Mouse (Mus musculus) megakaryocyte, embryonic 14.5 days (primary cell): Measurements from ENCODE around the gene Rora. TPM values are rescaled to one million over a fixed set of nuclear protein-coding genes. Genes with fewer than 3 reads are reported as not detected.

ENCODE experiments used
- H3K27me3 ChIP-seq: replicated peaks from 2 replicates; pipeline ENCODE3; 2012; ENCODE audit warnings: inconsistent platforms
- H3K36me3 ChIP-seq: replicated peaks from 2 replicates; pipeline ENCODE3; 2012; ENCODE audit warnings: low read length, inconsistent platforms, mixed read lengths
- H3K4me1 ChIP-seq: 2 replicates; pipeline ENCODE4 v1.6.1; 2012; ENCODE audit warnings: inconsistent platforms
- H3K4me3 ChIP-seq: replicated peaks from 2 replicates; pipeline ENCODE3; 2012; ENCODE audit warnings: moderate library complexity, mild to moderate bottlenecking, inconsistent platforms
- H3K9me3 ChIP-seq: 2 replicates; pipeline ENCODE4 v1.6.1; 2012; ENCODE audit warnings: inconsistent platforms
- FLI1 ChIP-seq: IDR thresholded peaks from 2 replicates; pipeline ENCODE4 v1.6.1; 2012; ENCODE audit warnings: low read length, inconsistent platforms, mixed read lengths
- GATA1 ChIP-seq: IDR thresholded peaks from 3 replicates; pipeline ENCODE4 v1.6.1; 2012; ENCODE audit warnings: mixed read lengths, low read length, inconsistent platforms, borderline replicate concordance
- polyA plus RNA-seq: library from polyadenylated mRNA; stranded (reverse); fragments of >175 nt; gene quantifications from 2 replicates; pipeline ENCODE4 v1.2.3, GENCODE M21; 2012; ENCODE audit warnings: low replicate concordance; ENCODE audit not compliant: insufficient read depth

Gene Rora
- polyA plus RNA-seq, 1 experiment = 2.5 TPM

DNA sequence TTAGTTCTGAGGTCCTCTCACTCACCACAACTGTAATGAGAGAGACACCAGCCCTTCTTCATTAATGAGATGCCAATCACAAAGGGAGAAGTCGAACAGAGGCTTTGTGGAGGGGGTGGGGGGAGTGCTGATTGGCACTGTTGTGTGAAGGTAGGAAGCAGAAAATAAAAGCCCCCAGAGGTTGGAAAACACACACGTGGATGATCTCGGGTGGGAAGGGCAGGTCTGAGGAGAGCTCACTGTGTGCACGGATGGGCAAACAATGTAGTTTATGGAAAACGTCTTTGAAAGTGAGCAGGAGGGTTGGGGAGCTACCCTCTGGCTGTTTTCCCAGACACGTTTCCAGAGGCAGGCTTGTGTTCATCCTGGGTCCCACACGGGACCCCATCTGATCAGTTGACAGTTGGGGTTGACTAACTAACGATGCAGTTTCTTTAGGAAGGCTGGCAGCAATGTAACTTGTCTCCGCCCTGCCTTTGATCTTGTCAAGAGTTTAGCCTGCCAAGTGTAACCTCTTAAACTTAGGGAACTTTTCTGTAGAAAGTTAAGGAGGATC is 460.9 kb downstream of the Rora start:
- Histone ChIP-seq H3K9me3 (no peaks in the 10 kb centered on the region), H3K4me1 (peaks cover 4% of the 10 kb centered on the region), H3K36me3 (no peaks in the 10 kb centered on the region), H3K27me3 (no peaks in the 10 kb centered on the region), H3K4me3 (no peak overlapping the region)
- TF ChIP-seq FLI1 (no peak), GATA1 (no peak)

DNA sequence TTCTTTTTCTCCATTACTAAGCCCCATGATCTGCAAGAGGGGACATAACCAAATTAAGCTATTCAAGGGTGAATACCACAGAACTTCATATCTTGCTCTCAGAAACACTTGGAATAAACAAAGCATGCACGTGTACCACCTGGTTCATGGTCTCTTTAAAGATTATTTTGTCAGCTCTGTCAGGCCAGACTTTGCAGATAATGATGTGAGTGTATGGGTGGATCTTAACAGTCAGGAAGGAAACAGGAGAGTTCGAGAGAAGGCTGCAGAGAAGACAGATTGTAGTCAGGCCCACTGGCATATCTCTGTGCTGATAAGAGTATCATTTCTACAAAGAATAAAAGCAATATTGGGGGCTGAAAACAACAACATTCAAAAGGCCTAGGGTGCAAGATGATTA is 463.2 kb downstream of the Rora start:
- Histone ChIP-seq H3K9me3 (no peaks in the 10 kb centered on the region), H3K4me3 (no peak overlapping the region), H3K36me3 (no peaks in the 10 kb centered on the region), H3K27me3 (peaks cover 4% of the 10 kb centered on the region), H3K4me1 (no peaks in the 10 kb centered on the region)
- TF ChIP-seq FLI1 (no peak), GATA1 (no peak)

DNA sequence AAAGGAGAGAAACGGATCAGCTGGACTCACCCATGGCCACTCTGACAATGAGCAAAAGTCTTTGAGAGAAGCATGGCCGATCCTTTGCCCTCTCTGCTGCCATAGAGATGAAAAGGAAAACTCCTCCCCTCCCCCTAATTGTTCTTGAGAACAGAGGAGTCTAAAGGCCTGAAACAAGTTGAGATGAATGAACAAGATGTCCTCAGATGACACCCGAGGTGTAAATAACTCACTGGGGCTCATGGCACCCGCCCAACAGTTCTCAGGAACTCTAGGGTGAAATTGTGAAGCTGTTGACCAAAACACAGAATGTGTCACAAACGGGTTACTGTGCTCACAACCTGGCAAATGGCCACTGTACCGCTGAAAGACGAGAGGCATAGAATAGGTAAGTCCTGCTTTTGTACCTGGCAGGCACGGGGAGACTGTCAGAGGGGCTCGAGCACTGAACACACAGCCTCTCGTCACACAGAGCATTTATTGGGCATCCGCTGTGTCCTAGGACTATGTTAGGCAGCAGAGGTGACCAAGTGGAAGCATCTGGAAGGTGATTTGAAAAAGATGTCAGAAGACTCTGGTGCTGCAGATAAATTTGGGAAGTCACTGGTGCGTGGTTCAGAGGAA is 467.6 kb downstream of the Rora start:
- H3K4me3 ChIP-seq = no peak overlapping the region
- no peaks in the 10 kb centered on the region for H3K9me3 ChIP-seq
- H3K27me3 ChIP-seq = peaks cover 14% of the 10 kb centered on the region
- TF ChIP-seq FLI1 (no peak), GATA1 (no peak)
- peaks cover 13% of the 10 kb centered on the region for H3K4me1 ChIP-seq
- no peaks in the 10 kb centered on the region for H3K36me3 ChIP-seq

- no peaks in the 10 kb centered on the region for H3K36me3 ChIP-seq
- peaks cover 19% of the 10 kb centered on the region for H3K4me1 ChIP-seq
- H3K4me3 ChIP-seq = peak overlapping the region; percentile 86
- TF ChIP-seq FLI1 (no peak), GATA1 (no peak)
- no peaks in the 10 kb centered on the region for H3K9me3 ChIP-seq
- H3K27me3 ChIP-seq = peaks cover 24% of the 10 kb centered on the region
Measured at GRCm38 (mm10) chr9:69125011-69125786, 471.6 kb downstream of the Rora start.

GRCm38 (mm10) chr9:69125787-69126161 is 472.2 kb downstream of the Rora start:
- TF ChIP-seq FLI1 (no peak), GATA1 (no peak)
- Histone ChIP-seq H3K4me3 (peak overlapping the region; percentile 86), H3K9me3 (no peaks in the 10 kb centered on the region), H3K36me3 (no peaks in the 10 kb centered on the region), H3K27me3 (peaks cover 24% of the 10 kb centered on the region), H3K4me1 (peaks cover 19% of the 10 kb centered on the region)

DNA sequence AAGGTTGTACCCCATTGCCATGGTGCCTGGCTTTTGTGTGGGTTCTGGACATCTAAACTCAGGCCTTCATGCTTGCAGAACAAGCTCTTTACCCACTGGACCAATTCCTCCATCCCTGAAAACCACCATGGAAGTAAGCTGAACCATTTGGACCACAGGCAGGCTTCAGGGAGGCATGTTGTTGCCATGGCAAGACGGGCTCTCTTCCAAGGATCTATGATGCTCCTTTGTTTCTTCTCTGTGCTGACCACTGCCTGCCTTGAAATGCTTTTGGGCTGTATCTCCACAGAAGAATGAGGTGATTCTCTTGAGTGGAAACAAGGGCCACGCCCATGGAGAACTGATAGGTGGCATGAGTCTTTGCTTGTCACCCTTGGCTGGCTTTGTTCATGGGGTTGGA is 473.0 kb downstream of the Rora start:
- TF ChIP-seq GATA1 = no peak
- no peak for TF ChIP-seq FLI1
- Histone ChIP-seq H3K36me3 (no peaks in the 10 kb centered on the region), H3K4me3 (no peak overlapping the region), H3K4me1 (peaks cover 19% of the 10 kb centered on the region), H3K9me3 (no peaks in the 10 kb centered on the region), H3K27me3 (peaks cover 21% of the 10 kb centered on the region)

- H3K4me1 ChIP-seq = peaks cover 19% of the 10 kb centered on the region
- TF ChIP-seq GATA1 = no peak
- TF ChIP-seq FLI1 = no peak
- no peak overlapping the region for H3K4me3 ChIP-seq
- H3K9me3 ChIP-seq = no peaks in the 10 kb centered on the region
- no peaks in the 10 kb centered on the region for H3K36me3 ChIP-seq
- H3K27me3 ChIP-seq = peaks cover 21% of the 10 kb centered on the region
Measured at GRCm38 (mm10) chr9:69128335-69128734, 474.7 kb downstream of the Rora start.

DNA sequence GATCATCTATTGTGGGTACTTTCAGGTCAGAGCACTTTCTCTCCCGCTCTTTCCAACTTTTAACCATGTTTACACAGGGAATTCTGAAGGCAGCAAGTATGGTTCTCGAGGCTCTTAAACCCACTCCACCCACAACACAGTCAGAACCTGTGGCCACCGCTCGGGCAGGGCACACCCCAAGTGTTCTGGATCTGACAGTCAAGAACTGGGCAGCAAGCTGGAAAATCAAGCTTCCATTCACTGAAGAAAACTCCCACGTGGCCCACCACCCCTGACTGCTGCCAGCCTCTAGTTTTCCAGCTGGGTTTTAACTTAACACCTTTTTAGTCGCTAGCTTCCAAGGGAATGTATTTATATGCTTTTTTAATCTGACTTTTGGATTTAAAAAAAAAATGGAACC is 479.4 kb downstream of the Rora start:
- peaks cover 44% of the 10 kb centered on the region for H3K27me3 ChIP-seq
- TF ChIP-seq GATA1 = no peak
- TF ChIP-seq FLI1 = no peak
- peaks cover 8% of the 10 kb centered on the region for H3K4me1 ChIP-seq
- no peaks in the 10 kb centered on the region for H3K9me3 ChIP-seq
- H3K36me3 ChIP-seq = no peaks in the 10 kb centered on the region
- H3K4me3 ChIP-seq = no peak overlapping the region

- Histone ChIP-seq H3K27me3 (peaks cover 47% of the 10 kb centered on the region), H3K4me1 (peaks cover 15% of the 10 kb centered on the region), H3K36me3 (no peaks in the 10 kb centered on the region), H3K9me3 (no peaks in the 10 kb centered on the region), H3K4me3 (no peak overlapping the region)
- no peak for TF ChIP-seq GATA1
- no peak for TF ChIP-seq FLI1
Measured at GRCm38 (mm10) chr9:69133696-69134095, 480.1 kb downstream of the Rora start.

- peaks cover 12% of the 10 kb centered on the region for H3K4me1 ChIP-seq
- no peaks in the 10 kb centered on the region for H3K36me3 ChIP-seq
- no peak for TF ChIP-seq FLI1
- TF ChIP-seq GATA1 = no peak
- peaks cover 49% of the 10 kb centered on the region for H3K27me3 ChIP-seq
- no peak overlapping the region for H3K4me3 ChIP-seq
- no peaks in the 10 kb centered on the region for H3K9me3 ChIP-seq
Measured at GRCm38 (mm10) chr9:69134604-69135003, 481.0 kb downstream of the Rora start.
